Mouse (Mus musculus): ENCODE results near the gene Eml6. TPM values are rescaled to one million over a fixed set of nuclear protein-coding genes. Genes with fewer than 3 reads are reported as not detected.

The Eml6 gene
- polyA plus RNA-seq, 1 experiment, result not detected

GRCm38 (mm10) chr11:29748750-29749467 is 276.9 kb downstream of the Eml6 start:
- 71% methylated on average over 8 of the region's 8 CpGs for WGBS
- H3K27ac ChIP-seq (ENCODE audit: insufficient read depth, low read depth, low read length), result peak overlapping the region; percentile 75

GRCm38 (mm10) chr11:29747881-29748280 is 278.0 kb downstream of the Eml6 start:
- no peak for TF ChIP-seq CTCF (IDR thresholded peaks at IDR 0.05; ENCODE audit: insufficient read depth, low read depth, low read length)
- no peak for TF ChIP-seq POLR2A (IDR thresholded peaks at IDR 0.05; ENCODE audit: insufficient read depth, low read depth, low read length)
- no peak overlapping the region for H3K4me3 ChIP-seq (ENCODE audit: insufficient read depth, low read depth, low read length)
- no peak overlapping the region for H3K27ac ChIP-seq (ENCODE audit: insufficient read depth, low read depth, low read length)
- H3K4me1 ChIP-seq (ENCODE audit: control insufficient read depth, insufficient read depth, low read length), result peaks cover 9% of the 10 kb centered on the region
- WGBS, result 44% methylated on average over 1 of the region's 1 CpGs

More at GRCm38 (mm10) chr11:29748750-29749467, 276.9 kb downstream of the Eml6 start:
- Histone ChIP-seq H3K4me3 (ENCODE audit: insufficient read depth, low read depth, low read length) (no peak overlapping the region), H3K4me1 (ENCODE audit: control insufficient read depth, insufficient read depth, low read length) (peaks cover 9% of the 10 kb centered on the region)
- TF ChIP-seq CTCF (IDR thresholded peaks at IDR 0.05; ENCODE audit: insufficient read depth, low read depth, low read length), result no peak
- no peak for TF ChIP-seq POLR2A (IDR thresholded peaks at IDR 0.05; ENCODE audit: insufficient read depth, low read depth, low read length)

GRCm38 (mm10) chr11:29747365-29747764 is 278.5 kb downstream of the Eml6 start:
- H3K4me1 ChIP-seq (ENCODE audit: control insufficient read depth, insufficient read depth, low read length), result peaks cover 9% of the 10 kb centered on the region
- no peak overlapping the region for H3K4me3 ChIP-seq (ENCODE audit: insufficient read depth, low read depth, low read length)
- no peak for TF ChIP-seq CTCF (IDR thresholded peaks at IDR 0.05; ENCODE audit: insufficient read depth, low read depth, low read length)
- TF ChIP-seq POLR2A (IDR thresholded peaks at IDR 0.05; ENCODE audit: insufficient read depth, low read depth, low read length), result no peak
- WGBS, result 94% methylated on average over 3 of the region's 3 CpGs
- no peak overlapping the region for H3K27ac ChIP-seq (ENCODE audit: insufficient read depth, low read depth, low read length)

- TF ChIP-seq CTCF (IDR thresholded peaks at IDR 0.05; ENCODE audit: insufficient read depth, low read depth, low read length) (no peak), POLR2A (IDR thresholded peaks at IDR 0.05; ENCODE audit: insufficient read depth, low read depth, low read length) (no peak)
- H3K4me1 ChIP-seq (ENCODE audit: control insufficient read depth, insufficient read depth, low read length), result peaks cover 4% of the 10 kb centered on the region
- WGBS, result 94% methylated on average over 9 of the region's 9 CpGs
- H3K4me3 ChIP-seq (ENCODE audit: insufficient read depth, low read depth, low read length), result no peak overlapping the region
- H3K27ac ChIP-seq (ENCODE audit: insufficient read depth, low read depth, low read length), result no peak overlapping the region
Measured at GRCm38 (mm10) chr11:29746203-29746602, 279.6 kb downstream of the Eml6 start.

- no peak overlapping the region for H3K27ac ChIP-seq (ENCODE audit: insufficient read depth, low read depth, low read length)
Measured at GRCm38 (mm10) chr11:29745513-29745912, 280.3 kb downstream of the Eml6 start.

GRCm38 (mm10) chr11:29744760-29745430 is 280.9 kb downstream of the Eml6 start:
- WGBS, result 54% methylated on average over 5 of the region's 5 CpGs
- Histone ChIP-seq H3K4me3 (ENCODE audit: insufficient read depth, low read depth, low read length) (no peak overlapping the region), H3K27ac (ENCODE audit: insufficient read depth, low read depth, low read length) (no peak overlapping the region), H3K4me1 (ENCODE audit: control insufficient read depth, insufficient read depth, low read length) (peaks cover 2% of the 10 kb centered on the region)
- TF ChIP-seq CTCF (IDR thresholded peaks at IDR 0.05; ENCODE audit: insufficient read depth, low read depth, low read length) (no peak), POLR2A (IDR thresholded peaks at IDR 0.05; ENCODE audit: insufficient read depth, low read depth, low read length) (no peak)

More at GRCm38 (mm10) chr11:29745513-29745912, 280.3 kb downstream of the Eml6 start:
- Histone ChIP-seq H3K4me3 (ENCODE audit: insufficient read depth, low read depth, low read length) (no peak overlapping the region), H3K4me1 (ENCODE audit: control insufficient read depth, insufficient read depth, low read length) (peaks cover 2% of the 10 kb centered on the region)
- 46% methylated on average over 2 of the region's 2 CpGs for WGBS
- TF ChIP-seq POLR2A (IDR thresholded peaks at IDR 0.05; ENCODE audit: insufficient read depth, low read depth, low read length), result no peak
- no peak for TF ChIP-seq CTCF (IDR thresholded peaks at IDR 0.05; ENCODE audit: insufficient read depth, low read depth, low read length)

- WGBS, result 83% methylated on average over 2 of the region's 2 CpGs
- H3K27ac ChIP-seq (ENCODE audit: insufficient read depth, low read depth, low read length), result 0 out of 2 replicates have a peak overlapping the region, but pooled peaks have one; percentile 15
Measured at GRCm38 (mm10) chr11:29739752-29740151, 286.1 kb downstream of the Eml6 start.

GRCm38 (mm10) chr11:29727901-29728300 is 297.9 kb downstream of the Eml6 start:
- TF ChIP-seq POLR2A (IDR thresholded peaks at IDR 0.05; ENCODE audit: insufficient read depth, low read depth, low read length) (no peak), CTCF (IDR thresholded peaks at IDR 0.05; ENCODE audit: insufficient read depth, low read depth, low read length) (no peak)
- no peak overlapping the region for H3K4me3 ChIP-seq (ENCODE audit: insufficient read depth, low read depth, low read length)
- 67% methylated on average over 1 of the region's 1 CpGs for WGBS
- no peaks in the 10 kb centered on the region for H3K4me1 ChIP-seq (ENCODE audit: control insufficient read depth, insufficient read depth, low read length)
- no peak overlapping the region for H3K27ac ChIP-seq (ENCODE audit: insufficient read depth, low read depth, low read length)

More at GRCm38 (mm10) chr11:29739752-29740151, 286.1 kb downstream of the Eml6 start:
- H3K4me3 ChIP-seq (ENCODE audit: insufficient read depth, low read depth, low read length), result no peak overlapping the region
- peaks cover 5% of the 10 kb centered on the region for H3K4me1 ChIP-seq (ENCODE audit: control insufficient read depth, insufficient read depth, low read length)
- TF ChIP-seq CTCF (IDR thresholded peaks at IDR 0.05; ENCODE audit: insufficient read depth, low read depth, low read length) (no peak), POLR2A (IDR thresholded peaks at IDR 0.05; ENCODE audit: insufficient read depth, low read depth, low read length) (no peak)

- 50% methylated on average over 1 of the region's 1 CpGs for WGBS
- Histone ChIP-seq H3K4me3 (ENCODE audit: insufficient read depth, low read depth, low read length) (no peak overlapping the region), H3K4me1 (ENCODE audit: control insufficient read depth, insufficient read depth, low read length) (no peaks in the 10 kb centered on the region), H3K27ac (ENCODE audit: insufficient read depth, low read depth, low read length) (no peak overlapping the region)
- no peak for TF ChIP-seq CTCF (IDR thresholded peaks at IDR 0.05; ENCODE audit: insufficient read depth, low read depth, low read length)
Measured at GRCm38 (mm10) chr11:29725610-29726009, 300.2 kb downstream of the Eml6 start.
